ENCODE assay signal across 9 mouse cellular contexts in genomic region chr7:3474291-3475080, GRCm38 (mm10). TPM values are rescaled to one million over a fixed set of nuclear protein-coding genes. Genes with fewer than 3 reads are reported as not detected.
DNase-seq lines count a peak whose midpoint lies in the region; ATAC-seq and TF ChIP-seq lines count a peak whose summit lies in the region.
"Had no signal": no experiment of that assay in that cellular context is flagged by ENCODE, and none has a peak within 500 bp of the region (broad histone marks: within the 10 kb centered on the region; RNA-seq: fewer than 3 reads in every experiment).

No protein-coding gene starts in this region.

- peak overlapping the region; percentile 75 for H3K4me3 ChIP-seq in megakaryocyte, embryonic 14.5 days (replicated peaks)
- no peak overlapping the region for H3K4me3 ChIP-seq in forebrain, embryonic 13.5 days
- peak overlapping the region; percentile 14 for H3K4me3 ChIP-seq in limb, embryonic 13.5 days
- H3K4me3 ChIP-seq in stomach, postnatal 0 days (ENCODE audit: low read depth, low read length): no peak overlapping the region

- peak overlapping the region; percentile 34; the same call in 1 of the 2 replicates for H3K9ac ChIP-seq in forebrain, embryonic 13.5 days
- no peak overlapping the region for H3K9ac ChIP-seq in limb, embryonic 13.5 days
- H3K9ac ChIP-seq in stomach, postnatal 0 days (ENCODE audit: low read length): no peak overlapping the region

- H3K27ac ChIP-seq in forebrain, embryonic 13.5 days: no peak overlapping the region
- H3K27ac ChIP-seq in limb, embryonic 13.5 days: no peak overlapping the region
- H3K27ac ChIP-seq in stomach, postnatal 0 days (replicated peaks): no peak overlapping the region

- TF ChIP-seq CTCF in stomach, postnatal 0 days (IDR thresholded peaks at IDR 0.05; ENCODE audit: low read depth): 0 out of 2 replicates have a peak, but pooled peaks have one; percentile 15

- peak overlapping the region; percentile 25; the same call in 1 of the 2 replicates for H3K4me2 ChIP-seq in forebrain, embryonic 13.5 days
- peak overlapping the region; percentile 47 for H3K4me2 ChIP-seq in limb, embryonic 13.5 days (replicated peaks)
- H3K4me2 ChIP-seq in stomach, postnatal 0 days (replicated peaks; ENCODE audit: low read depth): no peak overlapping the region; the same call in 1 of the 2 replicates

- H3K4me1 ChIP-seq in megakaryocyte, embryonic 14.5 days: no peaks in the 10 kb centered on the region
- no peaks in the 10 kb centered on the region for H3K4me1 ChIP-seq in forebrain, embryonic 13.5 days
- no peaks in the 10 kb centered on the region for H3K4me1 ChIP-seq in limb, embryonic 13.5 days
- H3K4me1 ChIP-seq in stomach, postnatal 0 days (replicated peaks; ENCODE audit: control insufficient read depth, insufficient read depth): no peaks in the 10 kb centered on the region

- no peaks in the 10 kb centered on the region for H3K36me3 ChIP-seq in megakaryocyte, embryonic 14.5 days (replicated peaks; ENCODE audit: low read length)
- no peaks in the 10 kb centered on the region for H3K36me3 ChIP-seq in forebrain, embryonic 13.5 days (ENCODE audit: poor library complexity, severe bottlenecking)
- no peaks in the 10 kb centered on the region for H3K36me3 ChIP-seq in limb, embryonic 13.5 days
- H3K36me3 ChIP-seq in stomach, postnatal 0 days (ENCODE audit: control insufficient read depth, insufficient read depth, low read length): no peaks in the 10 kb centered on the region

- no peak for TF ChIP-seq EP300 in stomach, postnatal 0 days (optimal IDR thresholded peaks at IDR 0.05)

- H3K9me3 ChIP-seq in megakaryocyte, embryonic 14.5 days: no peaks in the 10 kb centered on the region
- no peaks in the 10 kb centered on the region for H3K9me3 ChIP-seq in forebrain, embryonic 13.5 days (replicated peaks)
- H3K9me3 ChIP-seq in limb, embryonic 13.5 days: peaks cover 3% of the 10 kb centered on the region; the same call in 1 of the 2 replicates
- no peaks in the 10 kb centered on the region for H3K9me3 ChIP-seq in stomach, postnatal 0 days (ENCODE audit: control insufficient read depth, low read length)

- ATAC-seq in megakaryocyte, adult 5-6 weeks (ENCODE audit: poor library complexity, severe bottlenecking): no peak
- ATAC-seq in forebrain, embryonic 13.5 days: no peak
- ATAC-seq in limb, embryonic 13.5 days (ENCODE audit: low FRiP score, low read depth): peak; percentile 36; the same call in 1 of the 2 replicates
- no peak for ATAC-seq in stomach, postnatal 0 days (ENCODE audit: low FRiP score, low TSS enrichment)
- no peak for ATAC-seq in megakaryocyte-erythroid progenitor cell, adult 5-6 weeks (replicated peaks; ENCODE audit: low FRiP score, low TSS enrichment, poor library complexity, severe bottlenecking)
- ATAC-seq in monocyte, adult 5-6 weeks (replicated peaks; ENCODE audit: insufficient number of reproducible peaks, low FRiP score, low TSS enrichment, poor library complexity, severe bottlenecking): no peak

- 10% methylated on average over 18 of the region's 19 CpGs for WGBS in forebrain, embryonic 13.5 days
- WGBS in limb, embryonic 13.5 days: 9% methylated on average over 18 of the region's 19 CpGs
- 10% methylated on average over 19 of the region's 19 CpGs for whole genome bisulfite sequencing in stomach, postnatal 0 days

- DNase-seq in stomach, postnatal 0 days (ENCODE audit: low spot score): no peak
- no peak for DNase-seq in adrenal gland, adult 18-20 months (ENCODE audit: low spot score in 2 of 2)
- DNase-seq: adrenal gland, postnatal 10 days had no signal

- peaks cover 4% of the 10 kb centered on the region for H3K27me3 ChIP-seq in megakaryocyte, embryonic 14.5 days (replicated peaks)
- H3K27me3 ChIP-seq in forebrain, embryonic 13.5 days: no peaks in the 10 kb centered on the region
- no peaks in the 10 kb centered on the region for H3K27me3 ChIP-seq in limb, embryonic 13.5 days
- H3K27me3 ChIP-seq in stomach, postnatal 0 days (ENCODE audit: control insufficient read depth, insufficient read depth, low read length): no peaks in the 10 kb centered on the region

RNA-seq across cellular contexts. Expression of gene Tarm1, which starts 27.9 kb away (rescaled TPM):
- not detected in 2 replicates for polyA plus RNA-seq in megakaryocyte, embryonic 14.5 days (2012; ENCODE audit: insufficient read depth, low replicate concordance)
- total RNA-seq in megakaryocyte, adult 5-6 weeks (2015): 28.4 and 35.7 TPM in 2 replicates
- 18.3 and 19.1 TPM in 2 replicates for total RNA-seq in megakaryocyte, adult 5-6 weeks (2017)
- polyA plus RNA-seq in forebrain, embryonic 13.5 days (2015; fragmentation: Nextera tagmentation; extraction: Ambion mirVana): not detected in 2 replicates
- 0.29 TPM in 1 of 2 replicates, not detected in the other for polyA plus RNA-seq in limb, embryonic 13.5 days (2015; fragmentation: Nextera tagmentation; extraction: Ambion mirVana)
- 0.06 TPM in 1 of 2 replicates, not detected in the other for polyA plus RNA-seq in stomach, postnatal 0 days (2015; fragmentation: Nextera tagmentation; extraction: Ambion mirVana)
- 1 to 10 TPM in 1 of 2 experiments, under 1 TPM in 1; 0.70 to 1.7 TPM for total RNA-seq in adrenal gland, adult 18-20 months (2021)
- total RNA-seq in megakaryocyte-erythroid progenitor cell, adult 5-6 weeks (2014; fragmentation: Nextera tagmentation): 1.2 TPM in 1 of 2 replicates, not detected in the other
- 0.19 TPM in 1 of 2 replicates, not detected in the other for total RNA-seq in megakaryocyte-erythroid progenitor cell, adult 5-6 weeks (2017)
- 1.3 to 1.9 TPM in 2 of 3 replicates, not detected in the other for total RNA-seq in monocyte, adult 5-6 weeks (2017)

RNA-seq across cellular contexts. Expression of gene Cacng6, which starts 50.5 kb away (rescaled TPM):
- polyA plus RNA-seq in megakaryocyte, embryonic 14.5 days (2012; ENCODE audit: insufficient read depth, low replicate concordance): not detected in 2 replicates
- total RNA-seq in megakaryocyte, adult 5-6 weeks (2015): not detected in 2 replicates
- not detected in 2 replicates for total RNA-seq in megakaryocyte, adult 5-6 weeks (2017)
- not detected in 2 replicates for polyA plus RNA-seq in forebrain, embryonic 13.5 days (2015; fragmentation: Nextera tagmentation; extraction: Ambion mirVana)
- polyA plus RNA-seq in limb, embryonic 13.5 days (2015; fragmentation: Nextera tagmentation; extraction: Ambion mirVana): 6.8 and 7.4 TPM in 2 replicates
- polyA plus RNA-seq in stomach, postnatal 0 days (2015; fragmentation: Nextera tagmentation; extraction: Ambion mirVana): 0.22 and 0.39 TPM in 2 replicates
- total RNA-seq in adrenal gland, adult 18-20 months (2021): not detected
- total RNA-seq in megakaryocyte-erythroid progenitor cell, adult 5-6 weeks (2014; fragmentation: Nextera tagmentation): not detected in 2 replicates
- not detected in 2 replicates for total RNA-seq in megakaryocyte-erythroid progenitor cell, adult 5-6 weeks (2017)
- not detected in 3 replicates for total RNA-seq in monocyte, adult 5-6 weeks (2017)

Comparison
In these comparisons a context has a peak if more than half of its experiments do, and no peak if none do; other contexts are left out.
1. H3K4me3 ChIP-seq: peak in megakaryocyte, embryonic 14.5 days (single experiment) and limb, embryonic 13.5 days (single experiment); none in forebrain, embryonic 13.5 days (single experiment) and stomach, postnatal 0 days (single experiment).